Mouse (Mus musculus) embryonic facial prominence, embryonic 12.5 days (tissue): ENCODE results near the gene Plek2. TPM values are rescaled to one million over a fixed set of nuclear protein-coding genes. Genes with fewer than 3 reads are reported as not detected.
"Not testable (repeated sequence)": the region's sequence is repeated elsewhere in the genome, so short reads cannot be mapped to it uniquely, and the experiment has no call there.

Source experiments
- ATAC-seq: fragments of 200-750 bp; cut with Nextera tagmentation; 2 replicates; pipeline ENCODE4 v1.8.0; 2017; ENCODE audit not compliant: insufficient number of reproducible peaks, insufficient read depth, low FRiP score, low TSS enrichment
- H3K27ac ChIP-seq: fragments of 300-500 bp; sonication (generic); 2 replicates; pipeline ENCODE4 v1.5.1; 2016; ENCODE audit warnings: mild to moderate bottlenecking
- H3K27me3 ChIP-seq: fragments of 300-500 bp; sonication (generic); 2 replicates; pipeline ENCODE4 v1.6.1; 2016; ENCODE audit warnings: mild to moderate bottlenecking, moderate library complexity
- H3K36me3 ChIP-seq: fragments of 300-500 bp; sonication (generic); 2 replicates; pipeline ENCODE4 v1.6.1; 2016; ENCODE audit warnings: mild to moderate bottlenecking
- H3K4me1 ChIP-seq: fragments of 300-500 bp; sonication (generic); 2 replicates; pipeline ENCODE4 v1.6.1; 2016
- H3K4me2 ChIP-seq: fragments of 300-500 bp; sonication (generic); replicated peaks from 2 replicates; pipeline ENCODE4 v1.6.1; 2016; ENCODE audit warnings: mild to moderate bottlenecking, moderate library complexity
- H3K4me3 ChIP-seq: fragments of 300-500 bp; sonication (generic); 2 replicates; pipeline ENCODE4 v1.5.1; 2016; ENCODE audit warnings: mild to moderate bottlenecking
- H3K9ac ChIP-seq: fragments of 300-500 bp; sonication (generic); 2 replicates; pipeline ENCODE4 v1.6.1; 2016; ENCODE audit warnings: mild to moderate bottlenecking, moderate library complexity
- H3K9me3 ChIP-seq: fragments of 300-500 bp; sonication (generic); 2 replicates; pipeline ENCODE4 v1.6.1; 2016; ENCODE audit warnings: mild to moderate bottlenecking, moderate library complexity
- WGBS: fragments of 180-500 bp; shearing (Covaris S2); methylation state at CpG from one replicate; pipeline ENCODE4 v1.1.7; 2016; 5-methylcytosine and 5-hydroxymethylcytosine counted together
- polyA plus RNA-seq: library from polyadenylated mRNA; unstranded; fragments of >200 nt; fragmentation: Nextera tagmentation; extraction: Ambion mirVana; gene quantifications from 2 replicates; pipeline ENCODE4 v1.2.1, GENCODE M21; 2016

Gene Plek2
- polyA plus RNA-seq, 1 experiment from 2014 or later = 3.0 TPM

GRCm38 (mm10) chr12:78923539-78924189 is 16.9 kb upstream of the Plek2 start:
- no peak overlapping the region for H3K4me2 ChIP-seq
- no peaks in the 10 kb centered on the region for H3K9me3 ChIP-seq
- ATAC-seq = no peak
- no peaks in the 10 kb centered on the region for H3K36me3 ChIP-seq
- H3K27ac ChIP-seq = no peak overlapping the region
- H3K27me3 ChIP-seq = no peaks in the 10 kb centered on the region
- WGBS = 89% methylated on average over 7 of the region's 7 CpGs
- H3K9ac ChIP-seq = no peak overlapping the region
- H3K4me1 ChIP-seq = no peaks in the 10 kb centered on the region
- H3K4me3 ChIP-seq = no peak overlapping the region

GRCm38 (mm10) chr12:78922977-78923376 is 16.2 kb upstream of the Plek2 start:
- ATAC-seq, H3K36me3 ChIP-seq, H3K27me3 ChIP-seq, H3K9me3 ChIP-seq, H3K9ac ChIP-seq, H3K27ac ChIP-seq, H3K4me2 ChIP-seq, H3K4me3 ChIP-seq, H3K4me1 ChIP-seq: not testable (repeated sequence)

GRCm38 (mm10) chr12:78922058-78922457 is 15.3 kb upstream of the Plek2 start:
- Histone ChIP-seq H3K27ac (no peak overlapping the region), H3K4me3 (no peak overlapping the region), H3K4me1 (no peaks in the 10 kb centered on the region), H3K4me2 (no peak overlapping the region), H3K27me3 (no peaks in the 10 kb centered on the region), H3K9me3 (no peaks in the 10 kb centered on the region), H3K36me3 (no peaks in the 10 kb centered on the region), H3K9ac (no peak overlapping the region)
- 70% methylated on average over 3 of the region's 3 CpGs for WGBS
- ATAC-seq = no peak

- H3K9ac ChIP-seq = no peak overlapping the region
- no peaks in the 10 kb centered on the region for H3K9me3 ChIP-seq
- H3K4me1 ChIP-seq = no peaks in the 10 kb centered on the region
- H3K36me3 ChIP-seq = no peaks in the 10 kb centered on the region
- H3K4me3 ChIP-seq = no peak overlapping the region
- no peaks in the 10 kb centered on the region for H3K27me3 ChIP-seq
- H3K27ac ChIP-seq = no peak overlapping the region
- H3K4me2 ChIP-seq = no peak overlapping the region
- WGBS = 68% methylated on average over 4 of the region's 4 CpGs
- ATAC-seq = no peak
Observed at GRCm38 (mm10) chr12:78921421-78921820, 14.7 kb upstream of the Plek2 start.

- no peak overlapping the region for H3K27ac ChIP-seq
- H3K9me3 ChIP-seq = no peaks in the 10 kb centered on the region
- H3K4me2 ChIP-seq = peak overlapping the region; percentile 24; the same call in 1 of the 2 replicates
- no peaks in the 10 kb centered on the region for H3K36me3 ChIP-seq
- WGBS = 31% methylated on average over 16 of the region's 16 CpGs
- 0 out of 2 replicates have a peak, but pooled peaks cover under 1% of the 10 kb centered on the region for H3K27me3 ChIP-seq
- peak; percentile 82; the same call in 1 of the 2 replicates for ATAC-seq
- H3K9ac ChIP-seq = no peak overlapping the region
- no peak overlapping the region for H3K4me3 ChIP-seq
- H3K4me1 ChIP-seq = no peaks in the 10 kb centered on the region
Observed at GRCm38 (mm10) chr12:78919079-78919712, 12.4 kb upstream of the Plek2 start.

GRCm38 (mm10) chr12:78918227-78919078 is 11.7 kb upstream of the Plek2 start:
- 13% methylated on average over 11 of the region's 11 CpGs for WGBS
- Histone ChIP-seq H3K27me3 (peaks cover 8% of the 10 kb centered on the region; the same call in 1 of the 2 replicates), H3K36me3 (no peaks in the 10 kb centered on the region), H3K4me2 (peak overlapping the region; percentile 37), H3K9me3 (no peaks in the 10 kb centered on the region), H3K4me3 (no peak overlapping the region), H3K9ac (no peak overlapping the region), H3K27ac (no peak overlapping the region), H3K4me1 (no peaks in the 10 kb centered on the region)
- ATAC-seq = no peak

GRCm38 (mm10) chr12:78916278-78916677 is 9.5 kb upstream of the Plek2 start:
- H3K4me3 ChIP-seq = no peak overlapping the region
- peaks cover 8% of the 10 kb centered on the region; the same call in 1 of the 2 replicates for H3K4me1 ChIP-seq
- WGBS = 71% methylated on average over 3 of the region's 3 CpGs
- no peak overlapping the region for H3K9ac ChIP-seq
- peaks cover 25% of the 10 kb centered on the region for H3K27me3 ChIP-seq
- ATAC-seq = no peak
- H3K27ac ChIP-seq = no peak overlapping the region
- H3K36me3 ChIP-seq = no peaks in the 10 kb centered on the region
- H3K9me3 ChIP-seq = no peaks in the 10 kb centered on the region
- no peak overlapping the region for H3K4me2 ChIP-seq

GRCm38 (mm10) chr12:78915561-78915960 is 8.8 kb upstream of the Plek2 start:
- no peak overlapping the region for H3K4me2 ChIP-seq
- H3K4me3 ChIP-seq = no peak overlapping the region
- no peak for ATAC-seq
- H3K27ac ChIP-seq = no peak overlapping the region
- H3K4me1 ChIP-seq = peaks cover 15% of the 10 kb centered on the region; the same call in 1 of the 2 replicates
- WGBS = 73% methylated on average over 3 of the region's 3 CpGs
- no peak overlapping the region for H3K9ac ChIP-seq
- peaks cover 32% of the 10 kb centered on the region for H3K27me3 ChIP-seq
- H3K9me3 ChIP-seq = no peaks in the 10 kb centered on the region
- no peaks in the 10 kb centered on the region for H3K36me3 ChIP-seq

GRCm38 (mm10) chr12:78914458-78914857 is 7.7 kb upstream of the Plek2 start:
- Histone ChIP-seq H3K36me3 (no peaks in the 10 kb centered on the region), H3K4me3 (no peak overlapping the region), H3K4me1 (peaks cover 15% of the 10 kb centered on the region; the same call in 1 of the 2 replicates), H3K27ac (no peak overlapping the region), H3K4me2 (no peak overlapping the region), H3K9me3 (no peaks in the 10 kb centered on the region), H3K27me3 (peaks cover 42% of the 10 kb centered on the region), H3K9ac (no peak overlapping the region)
- ATAC-seq = no peak
- 86% methylated on average over 4 of the region's 4 CpGs for whole genome bisulfite sequencing

GRCm38 (mm10) chr12:78911707-78912417 is 5.1 kb upstream of the Plek2 start:
- H3K27me3 ChIP-seq = peaks cover 67% of the 10 kb centered on the region
- H3K36me3 ChIP-seq = no peaks in the 10 kb centered on the region
- H3K4me1 ChIP-seq = peaks cover 17% of the 10 kb centered on the region; the same call in 1 of the 2 replicates
- peak overlapping the region; percentile 24; the same call in 1 of the 2 replicates for H3K9ac ChIP-seq
- ATAC-seq = no peak
- H3K4me3 ChIP-seq = peak overlapping the region; percentile 39
- no peaks in the 10 kb centered on the region for H3K9me3 ChIP-seq
- H3K27ac ChIP-seq = no peak overlapping the region
- under 1% methylated on average over 37 of the region's 37 CpGs for WGBS
- peak overlapping the region; percentile 69 for H3K4me2 ChIP-seq
